Mouse (Mus musculus) brain, adult 10 weeks (tissue): ENCODE measurements around the gene Sult1b1. TPM values are rescaled to one million over a fixed set of nuclear protein-coding genes. Genes with fewer than 3 reads are reported as not detected.

Experiments used
- polyA plus RNA-seq: library from polyadenylated mRNA; stranded (reverse); fragments of 350-450 nt; fragmentation: Illumina TruSeq; extraction: RNeasy Lipid Tissue Mini Kit (QIAGEN cat#74804); gene quantifications from one replicate; pipeline ENCODE4 v1.2.3, GENCODE M21; 2015; ENCODE audit warnings: low read depth, low replicate concordance

Gene Sult1b1
- not detected for polyA plus RNA-seq

DNA sequence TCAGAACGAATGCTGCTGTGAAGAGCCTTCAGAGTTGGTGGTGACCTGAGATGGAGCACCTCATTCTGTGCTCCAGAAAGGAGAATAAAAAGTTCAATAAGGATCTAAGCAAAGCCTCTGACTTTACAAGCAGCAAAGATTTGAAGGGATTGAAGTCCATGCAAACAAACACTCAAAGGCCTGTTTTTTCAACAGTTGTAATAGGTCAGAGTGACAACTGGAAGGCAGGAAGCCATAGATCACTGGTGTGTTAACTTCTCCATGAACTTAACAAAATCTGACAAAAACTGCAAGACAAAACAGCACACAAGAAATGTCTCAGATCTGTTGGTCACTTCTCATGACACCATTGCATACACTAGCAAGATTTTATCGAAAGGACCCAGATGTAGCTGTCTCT is at the start of gene Sult1b1:
Sult1b1 (minus strand) TSS at position 85 of the 400 bp plus-strand sequence.

DNA sequence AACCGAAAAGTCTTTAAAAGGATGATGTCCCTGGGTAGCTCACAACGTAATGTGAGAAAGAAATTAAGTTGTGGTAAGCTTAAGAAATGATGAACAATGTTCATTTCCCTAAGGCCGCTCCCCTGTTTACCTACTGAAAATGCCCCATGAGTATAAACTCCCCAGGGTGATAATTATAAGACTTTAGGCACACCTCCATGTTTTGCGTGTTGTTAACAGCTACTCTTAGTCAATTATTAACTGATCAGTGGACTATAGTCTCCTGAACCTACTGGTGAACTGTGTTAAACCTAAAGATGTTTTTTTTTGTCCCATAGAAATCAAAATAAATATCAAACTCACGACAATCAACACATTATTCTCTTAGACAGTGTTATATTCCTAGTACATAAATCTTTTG is 30.9 kb upstream of the Sult1b1 start, which contains the start of gene Sult1d1:
Sult1d1 (minus strand) TSS at position 183 of the 400 bp plus-strand sequence.

DNA sequence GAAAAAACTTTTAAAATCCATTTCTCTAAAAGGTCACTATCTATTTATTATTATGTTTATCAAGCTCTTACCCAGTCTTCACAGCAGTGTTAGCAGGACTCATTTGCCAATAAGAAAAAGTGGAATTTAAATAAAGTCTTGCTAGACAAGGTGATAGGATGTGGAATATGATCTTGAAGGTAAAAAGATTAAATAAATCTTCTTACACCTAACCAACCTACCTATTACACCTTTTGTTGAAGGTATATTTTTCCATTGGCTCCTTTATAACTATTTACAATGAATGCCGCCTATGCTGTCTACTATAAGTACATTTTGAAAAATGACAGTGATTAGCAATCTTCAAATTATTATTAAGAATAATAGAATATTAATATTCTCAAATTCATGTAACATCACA is 47.2 kb downstream of the Sult1b1 start, which contains the start of gene Ugt2a1:
Ugt2a1 (minus strand) TSS at position 101 of the 400 bp plus-strand sequence.

DNA sequence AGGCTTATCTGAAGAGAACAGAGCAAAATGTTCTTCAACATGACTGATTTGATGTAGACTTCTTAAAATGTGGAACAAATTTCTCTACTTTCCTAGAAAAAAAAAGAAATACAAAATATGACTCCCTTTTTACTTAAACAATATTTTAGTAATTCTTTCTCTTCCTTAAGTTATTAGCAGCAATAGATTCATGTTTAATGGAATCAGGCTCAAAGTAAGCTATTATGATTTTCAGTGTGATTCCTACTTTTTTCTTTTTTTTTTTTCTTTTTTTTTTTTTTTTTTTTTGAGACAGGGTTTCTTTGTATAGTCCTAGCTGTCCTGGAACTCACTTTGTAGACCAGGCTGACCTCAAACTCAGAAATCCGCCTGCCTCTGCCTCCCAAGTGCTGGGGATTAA is 51.3 kb downstream of the Sult1b1 start, which contains the start of gene Gm43638:
Gm43638 (minus strand) TSS at position 101 of the 400 bp plus-strand sequence.

DNA sequence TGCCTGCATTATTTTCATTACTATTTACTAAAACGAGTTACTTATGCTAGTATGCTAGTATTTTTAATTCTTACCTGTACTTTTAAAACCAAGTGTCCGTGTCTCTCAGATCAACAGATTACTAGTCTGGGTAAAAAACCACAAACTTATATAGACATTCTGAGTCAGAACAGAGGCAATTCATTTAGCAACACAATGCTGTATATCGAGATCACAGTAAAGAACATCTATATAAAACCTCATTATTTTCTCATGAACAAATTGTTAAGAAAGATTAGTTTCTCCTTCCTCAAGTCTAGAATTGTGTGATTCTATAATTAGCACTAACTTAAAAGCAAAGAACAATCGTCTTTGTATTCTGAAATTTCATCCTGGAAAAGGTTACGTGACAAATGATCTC is 55.8 kb downstream of the Sult1b1 start, which contains the start of gene Ugt2a2:
Ugt2a2 (minus strand) TSS at position 101 of the 400 bp plus-strand sequence.

Other genes starting within 250 kb of the Sult1b1 start
- not detected for gene Ugt2a3, start 201.0 kb downstream of the Sult1b1 start, polyA plus RNA-seq
- gene Ugt2b38, start 114.0 kb downstream of the Sult1b1 start, polyA plus RNA-seq: not detected
- gene Ugt2a2, start 55.9 kb downstream of the Sult1b1 start, polyA plus RNA-seq: not detected
- gene Gm43638, start 51.4 kb downstream of the Sult1b1 start, polyA plus RNA-seq: not detected
- not detected for gene Ugt2a1, start 47.3 kb downstream of the Sult1b1 start, polyA plus RNA-seq
- gene Sult1d1, start 30.8 kb upstream of the Sult1b1 start, polyA plus RNA-seq: not detected
- gene Sult1e1, start 53.4 kb upstream of the Sult1b1 start, polyA plus RNA-seq: not detected
- not detected for gene Csn1s1, start 128.0 kb upstream of the Sult1b1 start, polyA plus RNA-seq
- gene Csn2, start 161.4 kb upstream of the Sult1b1 start, polyA plus RNA-seq: not detected
- gene Csn1s2a, start 236.4 kb upstream of the Sult1b1 start, polyA plus RNA-seq: not detected